8 mouse cellular contexts compared by ENCODE assay signal in genomic region chr2:138245631-138246289, GRCm38 (mm10). TPM values are rescaled to one million over a fixed set of nuclear protein-coding genes. Genes with fewer than 3 reads are reported as not detected.
DNase-seq lines count a peak whose midpoint lies in the region; ATAC-seq and TF ChIP-seq lines count a peak whose summit lies in the region.

No protein-coding gene starts in this region.

- H3K9me3 ChIP-seq in heart, embryonic 13.5 days, result no peaks in the 10 kb centered on the region
- no peaks in the 10 kb centered on the region for H3K9me3 ChIP-seq in neural tube, embryonic 15.5 days (replicated peaks)

- H3K27ac ChIP-seq in kidney, adult 2 months (ENCODE audit: insufficient read depth, low read depth, low read length), result no peak overlapping the region
- 0 out of 2 replicates have a peak overlapping the region, but pooled peaks have one; percentile 21 for H3K27ac ChIP-seq in brown adipose tissue, adult 24 weeks (replicated peaks; ENCODE audit: low read depth, low read length)
- peak overlapping the region; percentile 26; the same call in 1 of the 2 replicates for H3K27ac ChIP-seq in heart, embryonic 13.5 days (replicated peaks)
- peak overlapping the region; percentile 28 for H3K27ac ChIP-seq in neural tube, embryonic 15.5 days (replicated peaks)

- TF ChIP-seq CTCF in kidney, adult 2 months (conservative IDR thresholded peaks at IDR 0.05; ENCODE audit: insufficient read depth, insufficient read length, low read depth, low read length), result no peak

- WGBS in kidney, adult 2 months, result 43% methylated on average over 2 of the region's 2 CpGs
- WGBS in heart, embryonic 13.5 days, result 43% methylated on average over 2 of the region's 2 CpGs
- WGBS in neural tube, embryonic 15.5 days, result 58% methylated on average over 2 of the region's 2 CpGs

- no peaks in the 10 kb centered on the region for H3K36me3 ChIP-seq in kidney, adult 2 months (ENCODE audit: control insufficient read depth, insufficient read depth, low read length)
- no peaks in the 10 kb centered on the region for H3K36me3 ChIP-seq in heart, embryonic 13.5 days
- H3K36me3 ChIP-seq in neural tube, embryonic 15.5 days, result no peaks in the 10 kb centered on the region

- ATAC-seq in heart, embryonic 13.5 days (ENCODE audit: extremely low read depth, insufficient number of reproducible peaks, low FRiP score, low TSS enrichment), result no peak; the same call in 1 of the 2 replicates
- ATAC-seq in neural tube, embryonic 15.5 days (ENCODE audit: low FRiP score), result peak; percentile 70; the same call in 1 of the 2 replicates

- H3K4me2 ChIP-seq in heart, embryonic 13.5 days, result no peak overlapping the region
- H3K4me2 ChIP-seq in neural tube, embryonic 15.5 days, result no peak overlapping the region

- no peak for TF ChIP-seq POLR2A in kidney, adult 2 months (IDR thresholded peaks at IDR 0.05; ENCODE audit: low read depth, low read length)

- peak; percentile 43 for DNase-seq in kidney, adult 2 months
- DNase-seq in kidney, adult 11 months, result no peak
- DNase-seq in layer of hippocampus, postnatal 14 days (ENCODE audit: low spot score in 2 of 2), result peak; percentile 48 to 72
- no peak for DNase-seq in T-cell, adult 2 months (ENCODE audit: low spot score)
- DNase-seq in retina, postnatal 1 day, result no peak

- H3K4me3 ChIP-seq in kidney, adult 2 months (ENCODE audit: insufficient read depth, low read depth, low read length), result no peak overlapping the region
- H3K4me3 ChIP-seq in brown adipose tissue, adult 24 weeks (ENCODE audit: insufficient read depth, low read depth, low read length), result 0 out of 2 replicates have a peak overlapping the region, but pooled peaks have one; percentile 12
- no peak overlapping the region for H3K4me3 ChIP-seq in heart, embryonic 13.5 days
- no peak overlapping the region for H3K4me3 ChIP-seq in neural tube, embryonic 15.5 days (replicated peaks)

- H3K9ac ChIP-seq in heart, embryonic 13.5 days, result no peak overlapping the region
- no peak overlapping the region for H3K9ac ChIP-seq in neural tube, embryonic 15.5 days (replicated peaks)

- H3K4me1 ChIP-seq in kidney, adult 2 months (ENCODE audit: control insufficient read depth, insufficient read depth, low read length), result no peaks in the 10 kb centered on the region
- peaks cover 3% of the 10 kb centered on the region; the same call in 1 of the 2 replicates for H3K4me1 ChIP-seq in brown adipose tissue, adult 24 weeks (ENCODE audit: control insufficient read depth, insufficient read depth, insufficient read length, low read length)
- peaks cover 10% of the 10 kb centered on the region; the same call in 1 of the 2 replicates for H3K4me1 ChIP-seq in heart, embryonic 13.5 days
- H3K4me1 ChIP-seq in neural tube, embryonic 15.5 days, result peaks cover 7% of the 10 kb centered on the region; the same call in 1 of the 2 replicates

- no peaks in the 10 kb centered on the region for H3K27me3 ChIP-seq in kidney, adult 2 months (replicated peaks; ENCODE audit: control insufficient read depth, insufficient read depth, low read length)
- H3K27me3 ChIP-seq in heart, embryonic 13.5 days (replicated peaks), result no peaks in the 10 kb centered on the region
- no peaks in the 10 kb centered on the region for H3K27me3 ChIP-seq in neural tube, embryonic 15.5 days (replicated peaks)

RNA-seq across cellular contexts. Expression of gene Btbd3, which starts 10.6 kb away (rescaled TPM):
- 6.7 and 6.9 TPM in 2 replicates for polyA plus RNA-seq in kidney, adult 2 months (2012; rRNA removed)
- polyA plus RNA-seq in brown adipose tissue, adult 24 weeks (2012; ENCODE audit: insufficient read depth, insufficient read length, missing spikeins), result 9.1 and 9.5 TPM in 2 replicates
- polyA plus RNA-seq in heart, embryonic 13.5 days (2015; fragmentation: Nextera tagmentation; extraction: Ambion mirVana), result 8.3 and 8.9 TPM in 2 replicates
- 100 to 1,000 TPM; 147 to 151 TPM for total RNA-seq in layer of hippocampus, postnatal 14 days (2021)
- 18.6 and 18.9 TPM in 2 replicates for polyA plus RNA-seq in neural tube, embryonic 15.5 days (2015; fragmentation: Nextera tagmentation; extraction: Ambion mirVana)

Comparison
In these comparisons a context has a peak if more than half of its experiments do, and no peak if none do; other contexts are left out.
1. DNase-seq: peak in kidney, adult 2 months (single experiment) and layer of hippocampus, postnatal 14 days (2 of 2); none in kidney, adult 11 months (single experiment), T-cell, adult 2 months (single experiment) and retina, postnatal 1 day (single experiment).